Mouse (Mus musculus): ENCODE data around the gene Tex38.

GRCm38 (mm10) chr4:115820944-115821343 is 40.1 kb upstream of the Tex38 start:
- TF ChIP-seq CTCF (conservative IDR thresholded peaks at IDR 0.05; ENCODE audit: low read length), result no peak
- no peak for TF ChIP-seq POU5F1 (IDR thresholded peaks at IDR 0.05; ENCODE audit: borderline replicate concordance, low read length)
